Mouse (Mus musculus) heart, embryonic 10.5 days (tissue): ENCODE results near the gene Hmgcl. TPM values are rescaled to one million over a fixed set of nuclear protein-coding genes. Genes with fewer than 3 reads are reported as not detected.

ENCODE experiments used
- DNase-seq: peaks from one replicate; pipeline ENCODE4 v3.0.0-alpha.2; 2017; ENCODE audit warnings: low spot score
- H3K27ac ChIP-seq: fragments of 300-500 bp; sonication (generic); 2 replicates; pipeline ENCODE4 v1.5.1; 2016; ENCODE audit warnings: mild to moderate bottlenecking
- H3K27me3 ChIP-seq: fragments of 300-500 bp; sonication (generic); 2 replicates; pipeline ENCODE4 v1.6.1; 2016; ENCODE audit warnings: mild to moderate bottlenecking; ENCODE audit not compliant: poor library complexity, insufficient read depth, severe bottlenecking
- H3K36me3 ChIP-seq: fragments of 300-500 bp; sonication (generic); 2 replicates; pipeline ENCODE4 v1.6.1; 2016; ENCODE audit warnings: mild to moderate bottlenecking, moderate library complexity
- H3K4me1 ChIP-seq: fragments of 300-500 bp; sonication (generic); 2 replicates; pipeline ENCODE4 v1.6.1; 2016; ENCODE audit warnings: mild to moderate bottlenecking
- H3K4me3 ChIP-seq: fragments of 300-500 bp; sonication (generic); 2 replicates; pipeline ENCODE4 v1.5.1; 2016; ENCODE audit warnings: mild to moderate bottlenecking, moderate library complexity
- H3K9me3 ChIP-seq: fragments of 300-500 bp; sonication (generic); 2 replicates; pipeline ENCODE4 v1.6.1; 2016; ENCODE audit warnings: mild to moderate bottlenecking, moderate library complexity
- WGBS: fragments of 180-500 bp; shearing (Covaris S2); methylation state at CpG from one replicate; pipeline ENCODE4 v1.1.7; 2016; 5-methylcytosine and 5-hydroxymethylcytosine counted together
- polyA plus RNA-seq: library from polyadenylated mRNA; unstranded; fragments of >200 nt; fragmentation: Nextera tagmentation; extraction: Ambion mirVana; gene quantifications from 2 replicates; pipeline ENCODE4 v1.2.1, GENCODE M21; 2016

Gene Hmgcl
- polyA plus RNA-seq, 1 experiment from 2014 or later = 67.5 TPM

GRCm38 (mm10) chr4:136010586-136010985 is 64.3 kb downstream of the Hmgcl start:
- no peak overlapping the region for H3K27ac ChIP-seq
- WGBS = 88% methylated on average over 4 of the region's 4 CpGs
- no peaks in the 10 kb centered on the region for H3K27me3 ChIP-seq
- DNase-seq = no peak
- H3K4me3 ChIP-seq = no peak overlapping the region
- no peaks in the 10 kb centered on the region for H3K9me3 ChIP-seq
- H3K36me3 ChIP-seq = peaks cover 76% of the 10 kb centered on the region
- H3K4me1 ChIP-seq = no peaks in the 10 kb centered on the region

Other genes with a start within 250 kb of the Hmgcl start
- 0.13 TPM in 1 of 2 replicates, not detected in the other for gene Il22ra1, start 218.3 kb upstream of the Hmgcl start, polyA plus RNA-seq
- gene Myom3, start 186.7 kb upstream of the Hmgcl start, polyA plus RNA-seq = 0.05 TPM in 1 of 2 replicates, not detected in the other
- 188 and 227 TPM in 2 replicates for gene Srsf10, start 90.7 kb upstream of the Hmgcl start, polyA plus RNA-seq
- gene Pnrc2, start 72.6 kb upstream of the Hmgcl start, polyA plus RNA-seq = 121 and 150 TPM in 2 replicates
- 0.60 and 1.4 TPM in 2 replicates for gene Cnr2, start 51.1 kb upstream of the Hmgcl start, polyA plus RNA-seq
- 44.2 and 51.2 TPM in 2 replicates for gene Fuca1, start 25.7 kb upstream of the Hmgcl start, polyA plus RNA-seq
- 46.0 and 48.0 TPM in 2 replicates for gene Gale, start 17.3 kb downstream of the Hmgcl start, polyA plus RNA-seq
- gene Lypla2, start 26.2 kb downstream of the Hmgcl start, polyA plus RNA-seq = 105 and 134 TPM in 2 replicates
- 50.8 and 67.8 TPM in 2 replicates for gene Pithd1, start 40.8 kb downstream of the Hmgcl start, polyA plus RNA-seq
- gene Eloa, start 75.3 kb downstream of the Hmgcl start, polyA plus RNA-seq = 35.6 and 36.1 TPM in 2 replicates
- 336 and 390 TPM in 2 replicates for gene Rpl11, start 107.0 kb downstream of the Hmgcl start, polyA plus RNA-seq
- gene Id3, start 197.0 kb downstream of the Hmgcl start, polyA plus RNA-seq = 324 and 492 TPM in 2 replicates
- gene E2f2, start 225.9 kb downstream of the Hmgcl start, polyA plus RNA-seq = 6.3 and 6.6 TPM in 2 replicates